Mouse (Mus musculus): Measurements from ENCODE around the gene Sox6.

Sox6 gene

DNA sequence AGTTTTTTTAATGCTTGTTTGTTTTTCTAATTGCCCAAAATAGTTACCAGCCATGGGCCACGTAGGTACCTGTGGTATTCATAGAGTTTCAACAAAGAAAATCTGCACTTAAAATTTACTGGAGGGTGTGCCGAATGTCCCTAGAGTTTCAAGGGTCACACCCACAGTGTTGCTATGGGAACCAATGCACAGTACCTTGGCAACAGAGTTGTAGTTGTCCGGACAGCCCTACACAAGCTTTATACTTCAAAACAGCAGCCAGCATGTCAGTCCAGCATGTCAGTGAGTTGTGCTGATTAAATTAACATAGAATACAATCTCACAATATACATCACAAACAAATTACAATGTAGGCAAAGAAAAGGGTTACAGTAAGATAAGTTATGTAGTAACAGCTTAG lies 567.1 kb downstream of the Sox6 start:
- DNase-seq = no peak

DNA sequence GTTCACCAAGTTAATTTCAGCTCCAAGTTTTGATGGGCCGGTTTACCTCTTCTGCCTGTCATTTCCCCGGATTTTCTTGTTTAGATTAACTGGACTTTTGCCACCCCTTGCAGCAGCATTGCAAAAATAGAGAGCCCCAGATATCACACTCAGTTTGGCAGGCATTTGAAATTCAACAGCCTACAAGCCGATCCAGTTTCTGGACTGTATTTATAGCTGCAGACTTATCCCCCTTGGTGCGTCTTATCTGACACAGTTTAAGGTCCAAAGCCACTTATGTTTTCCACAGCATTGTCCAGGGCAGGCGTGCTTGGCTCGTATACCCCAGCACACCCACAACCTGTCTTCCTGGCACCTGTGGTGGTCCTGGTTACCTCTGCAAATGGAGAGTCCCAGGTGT lies 571.8 kb downstream of the Sox6 start:
- no peak for DNase-seq

DNA sequence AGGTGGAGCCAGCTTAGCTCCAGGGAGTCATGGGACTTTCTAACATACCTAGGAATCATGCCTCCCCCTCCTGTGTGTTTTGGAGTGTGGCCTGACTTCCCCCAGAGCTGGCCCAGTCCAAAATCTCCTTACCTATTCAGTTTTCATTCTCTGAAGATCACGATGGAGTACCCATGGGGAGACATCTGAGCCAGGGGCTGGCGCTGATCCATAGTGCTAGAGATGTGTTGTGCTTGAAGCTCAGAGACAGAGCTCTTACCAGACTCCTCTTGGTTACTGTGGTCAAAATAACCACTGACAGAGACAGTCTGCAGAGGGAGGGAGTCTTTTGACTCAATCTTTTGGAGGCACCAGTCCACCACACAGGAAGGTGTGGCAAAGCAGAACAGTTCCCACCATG lies 575.2 kb downstream of the Sox6 start:
- no peak for DNase-seq

DNA sequence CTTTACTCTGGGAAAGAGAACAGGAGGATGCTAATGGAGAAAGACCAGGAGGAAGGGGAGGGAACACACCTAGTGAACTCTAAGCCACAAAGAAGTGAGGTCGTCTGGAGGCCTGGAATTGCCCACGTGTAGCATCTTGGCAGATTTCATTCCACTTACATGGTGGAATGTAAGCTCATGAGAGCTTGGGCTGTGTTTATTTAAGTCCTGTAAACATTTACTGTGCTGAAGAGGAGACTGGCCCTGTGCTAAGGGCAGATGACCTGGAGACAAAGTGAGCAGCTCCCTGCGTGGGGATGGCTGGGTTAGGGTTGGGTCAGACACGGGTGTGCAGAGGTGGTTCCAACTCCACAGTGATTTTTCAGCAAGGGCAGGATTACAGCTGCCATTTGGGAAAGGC lies 576.3 kb downstream of the Sox6 start:
- no peak for DNase-seq

DNA sequence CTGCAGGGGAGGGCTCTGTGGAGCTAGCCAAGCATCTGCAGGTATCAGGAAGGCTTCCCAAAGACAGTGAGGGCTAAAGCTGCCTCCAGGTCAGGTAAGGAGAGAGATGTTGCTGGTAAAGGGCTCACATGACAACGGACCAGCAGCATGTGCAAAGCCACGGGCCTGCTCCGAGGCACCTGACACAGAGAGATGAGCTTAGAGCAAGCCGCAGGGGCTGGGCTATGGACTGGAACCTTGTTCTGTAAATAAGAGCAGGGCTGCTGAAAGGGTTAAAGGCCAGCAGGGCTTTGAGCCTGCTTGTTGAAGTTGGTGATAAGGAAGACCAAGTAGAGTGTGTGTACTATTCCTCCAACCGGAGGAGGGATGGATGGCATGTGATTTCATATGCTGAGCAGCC lies 583.6 kb downstream of the Sox6 start:
- peak; percentile 19 for DNase-seq

DNA sequence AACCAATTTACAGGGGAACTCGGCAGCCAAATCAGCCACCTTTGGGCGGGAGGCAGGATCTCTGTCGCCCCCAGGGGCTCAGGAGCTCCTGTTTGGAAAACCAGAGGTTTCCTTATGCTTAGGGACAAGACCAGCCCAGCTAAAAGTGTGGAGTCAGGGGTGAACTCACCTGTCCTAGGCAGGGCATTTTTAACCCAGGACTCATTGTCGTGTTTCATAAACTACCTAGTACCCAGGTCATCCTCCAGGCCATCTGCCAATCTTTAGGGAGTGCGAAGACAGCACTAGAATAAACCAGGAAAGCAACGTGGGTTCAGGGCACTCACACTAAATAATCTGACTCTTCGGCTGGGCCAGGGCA lies 584.9 kb downstream of the Sox6 start:
- DNase-seq = no peak

DNA sequence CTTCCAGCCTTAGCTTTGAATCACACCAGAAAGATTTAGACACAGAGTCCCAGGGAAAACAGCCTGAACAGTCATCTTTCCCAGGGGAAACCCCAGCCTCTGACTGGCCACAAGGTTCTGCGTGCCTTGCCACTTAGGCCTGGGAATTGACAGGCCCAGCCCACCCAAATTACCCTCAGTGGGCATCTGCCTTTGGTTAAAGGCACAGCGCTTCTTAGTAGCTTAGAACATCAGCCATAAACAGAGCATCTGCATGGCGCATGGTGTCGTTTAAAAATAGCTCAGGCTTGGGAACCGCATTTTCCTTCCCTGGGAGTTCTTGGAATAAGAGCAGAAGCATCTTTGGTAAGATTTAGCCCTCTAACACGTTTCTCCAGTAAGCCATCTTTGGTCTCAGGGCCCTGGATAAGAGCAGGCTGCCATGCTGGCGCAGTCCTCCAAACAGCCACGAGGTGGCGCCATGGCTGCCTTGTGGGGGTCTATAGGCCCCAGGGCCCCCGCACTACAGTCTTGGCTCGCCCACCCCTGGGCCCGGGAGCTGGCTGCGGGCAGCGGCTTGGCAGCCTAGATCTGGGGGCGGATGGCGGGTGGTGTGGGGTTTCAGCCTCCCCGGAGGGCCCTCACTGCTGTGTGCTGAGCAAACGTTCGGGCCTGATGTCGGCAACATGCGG lies 585.4 kb downstream of the Sox6 start:
- DNase-seq = peak; percentile 66

DNA sequence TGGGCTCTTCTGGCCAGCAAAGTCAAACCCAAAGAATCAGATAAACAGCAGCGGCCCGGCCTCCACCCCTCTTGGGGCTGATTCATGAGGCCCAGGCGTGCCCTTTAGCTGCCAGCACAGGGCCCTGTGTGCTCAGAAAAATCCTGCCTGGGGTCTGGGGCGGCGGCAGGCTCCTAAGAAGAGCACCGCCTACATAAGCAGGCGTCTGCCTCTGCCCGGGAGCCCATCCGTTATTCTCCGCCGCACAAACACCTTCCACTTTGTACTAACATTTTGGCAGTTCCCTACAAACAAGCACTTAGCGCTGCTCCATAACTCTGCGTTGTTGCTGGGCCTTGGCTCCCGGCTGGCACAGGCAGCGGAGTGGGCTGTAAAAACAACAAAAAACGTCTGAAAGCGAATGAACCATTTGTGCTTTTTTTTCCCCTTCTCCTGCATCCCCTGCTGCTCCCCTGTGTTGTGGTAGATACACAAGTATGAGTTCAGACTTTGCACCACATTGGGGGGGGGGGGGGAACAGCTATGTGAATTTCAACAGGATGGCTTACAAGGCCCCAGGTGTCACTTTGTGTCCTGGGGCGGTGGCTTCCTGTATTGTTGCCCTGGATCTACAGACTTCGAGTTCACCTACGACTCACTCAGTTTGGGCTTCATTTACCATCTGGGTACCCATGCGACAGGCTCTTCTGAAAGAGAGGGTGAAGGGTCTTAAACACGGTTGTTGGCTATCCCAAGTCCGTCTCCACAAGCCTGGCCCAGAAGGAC lies 588.0 kb downstream of the Sox6 start:
- no peak for DNase-seq

DNA sequence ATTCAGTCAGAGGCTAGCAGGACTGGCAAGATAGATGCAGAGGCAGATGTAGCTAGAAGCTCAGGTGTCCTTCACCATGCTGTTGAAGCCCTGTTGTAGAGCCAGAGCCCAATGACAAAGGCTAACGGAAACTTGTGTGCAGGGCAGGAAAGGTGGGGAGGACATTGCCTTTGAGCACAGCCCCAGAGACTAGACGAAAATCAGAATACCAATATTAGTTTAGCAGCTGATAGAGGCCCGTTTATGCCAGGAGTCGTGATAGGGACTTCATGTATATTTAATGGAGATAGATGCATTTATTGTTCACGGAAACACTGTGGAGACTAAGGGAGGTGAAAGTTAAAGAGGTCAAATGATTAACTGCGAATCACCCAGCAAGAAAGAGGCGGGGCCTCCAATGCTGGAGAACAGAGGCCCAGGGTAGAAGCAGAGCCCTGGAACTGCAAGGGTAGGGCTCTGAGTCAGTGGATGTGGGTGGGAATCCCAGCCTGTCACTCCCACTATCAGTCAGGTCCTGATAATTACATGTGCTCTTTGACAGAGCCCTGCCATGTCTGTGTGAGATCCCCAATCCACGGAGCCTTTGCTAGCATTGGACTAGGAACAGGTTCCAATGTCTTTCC lies 590.1 kb downstream of the Sox6 start:
- no peak for DNase-seq

DNA sequence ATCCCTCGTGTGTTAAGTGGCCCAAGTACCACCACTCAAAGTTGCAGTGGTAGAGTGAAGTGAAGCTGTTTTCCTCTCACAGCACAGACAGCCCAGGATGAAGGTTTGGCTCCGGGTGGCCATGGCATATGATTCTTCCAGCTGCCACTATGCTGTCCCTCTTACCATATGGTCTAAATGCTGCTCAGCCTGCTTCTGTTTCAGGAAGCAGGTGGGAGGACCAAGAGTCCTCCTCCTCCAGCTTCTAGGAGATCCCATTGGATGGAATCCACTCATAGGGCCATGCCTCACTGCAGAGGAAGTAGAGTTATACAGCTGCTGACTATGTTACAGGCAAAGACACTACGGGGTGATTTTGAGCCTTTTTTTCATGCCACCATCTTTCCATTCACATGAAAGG lies 591.5 kb downstream of the Sox6 start:
- no peak for DNase-seq

DNA sequence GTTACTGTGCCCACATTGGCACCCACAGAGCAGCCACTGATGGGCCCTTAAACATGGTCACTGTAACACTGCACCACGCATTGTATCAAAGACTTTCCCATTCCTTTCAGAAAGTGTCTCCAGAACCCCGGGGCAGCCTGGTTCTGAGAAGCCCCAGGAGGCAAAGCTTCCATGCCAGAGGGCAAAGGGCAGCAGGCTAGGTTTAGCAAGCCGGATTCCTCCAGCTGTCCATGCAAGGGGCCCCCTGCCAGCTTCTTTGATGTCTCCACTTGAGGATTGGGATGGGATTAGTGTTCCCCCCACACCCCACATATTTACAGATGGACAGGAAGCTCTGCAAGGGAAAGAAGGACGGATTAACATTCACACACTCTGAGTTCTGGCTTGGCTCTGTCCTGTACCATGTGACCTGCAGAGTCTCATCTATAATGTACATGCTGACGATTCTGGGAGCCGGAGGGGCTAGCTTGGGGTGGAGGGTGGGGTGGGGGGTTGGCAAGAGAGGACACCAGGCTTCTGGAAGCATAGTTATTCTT lies 592.0 kb downstream of the Sox6 start:
- no peak for DNase-seq

DNA sequence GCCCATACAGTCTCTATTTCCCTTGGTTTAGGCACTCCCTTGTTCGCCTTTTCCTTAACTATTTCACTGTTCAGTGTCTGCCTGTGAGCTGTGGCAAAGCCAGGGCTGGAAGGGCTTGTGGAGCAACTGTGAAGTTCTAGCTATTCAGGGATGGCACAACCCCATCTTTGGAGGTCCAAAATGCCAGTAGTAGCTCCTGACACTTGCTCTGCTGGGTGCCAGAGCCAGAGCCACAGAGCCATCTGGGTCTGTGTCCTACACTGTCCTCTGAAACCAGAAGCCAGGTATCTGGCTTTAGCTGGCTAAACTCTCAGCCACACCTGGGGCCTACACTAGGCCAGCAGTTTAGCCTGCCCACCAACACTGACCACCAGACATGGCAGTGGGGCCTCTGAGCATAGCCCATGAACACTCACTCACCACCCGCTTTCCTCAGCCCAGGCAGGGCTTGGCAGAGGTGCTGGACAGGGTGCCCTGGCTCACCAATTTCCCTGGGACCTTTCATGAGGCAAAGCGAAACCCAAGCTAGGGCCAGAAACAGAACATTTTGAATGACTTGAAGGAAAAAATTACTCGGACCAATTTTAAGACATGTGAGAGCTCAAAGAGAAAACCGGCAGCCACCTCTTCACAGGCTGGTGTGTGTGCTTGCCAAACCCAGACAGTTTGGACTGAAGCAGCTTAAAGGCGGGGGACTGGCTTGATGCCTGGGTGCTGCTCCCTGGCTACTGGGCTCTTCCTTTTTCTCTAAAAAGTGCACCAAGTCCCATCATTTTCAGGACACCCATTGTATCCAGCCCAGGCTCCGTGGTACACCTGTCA lies 612.2 kb downstream of the Sox6 start:
- DNase-seq = no peak

DNA sequence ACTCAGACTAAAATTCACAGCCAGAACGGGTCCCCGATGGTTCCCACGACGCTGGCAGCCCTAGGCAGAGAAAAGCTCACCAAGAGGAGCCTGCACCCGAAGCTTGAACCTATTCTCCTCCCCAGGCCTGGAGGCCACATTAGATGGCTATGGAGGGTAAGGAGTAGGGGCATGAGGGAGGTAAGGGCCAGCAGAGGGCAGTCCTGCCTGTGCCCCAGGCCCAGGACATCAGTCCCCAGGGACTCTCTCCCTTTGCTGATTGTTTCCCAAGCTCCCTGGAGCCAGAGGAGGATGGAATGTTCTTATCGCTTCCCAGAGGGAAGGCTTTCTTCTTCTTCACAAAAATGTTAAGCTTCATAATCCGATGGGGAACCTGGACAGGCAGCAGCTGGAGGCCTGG lies 615.8 kb downstream of the Sox6 start:
- no peak for DNase-seq

DNA sequence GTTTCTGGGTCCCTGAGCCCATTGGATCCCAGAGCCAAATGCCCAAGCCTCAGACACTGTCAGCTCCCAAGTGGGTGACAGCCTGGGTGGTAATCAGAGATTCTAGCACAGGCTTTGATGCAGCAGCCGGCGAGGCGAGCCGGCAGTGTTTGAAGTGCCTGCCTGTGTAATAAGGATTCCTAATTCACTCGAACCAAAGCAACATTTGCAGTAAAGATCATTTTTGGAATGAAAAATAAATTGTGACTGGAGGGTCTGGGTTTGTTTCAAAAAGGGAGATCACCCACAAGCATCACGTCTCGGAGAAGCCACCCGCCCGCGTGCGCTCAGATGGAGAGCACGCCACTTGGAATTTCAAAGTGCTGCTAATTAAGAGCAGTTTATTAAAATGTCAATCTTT lies 617.6 kb downstream of the Sox6 start:
- DNase-seq = no peak
